Mouse (Mus musculus): ENCODE data around the gene Usp20. TPM values are rescaled to one million over a fixed set of nuclear protein-coding genes. Genes with fewer than 3 reads are reported as not detected.

Usp20 gene
- polyA plus RNA-seq, 1 experiment from 2014 or later = 42.4 TPM

DNA sequence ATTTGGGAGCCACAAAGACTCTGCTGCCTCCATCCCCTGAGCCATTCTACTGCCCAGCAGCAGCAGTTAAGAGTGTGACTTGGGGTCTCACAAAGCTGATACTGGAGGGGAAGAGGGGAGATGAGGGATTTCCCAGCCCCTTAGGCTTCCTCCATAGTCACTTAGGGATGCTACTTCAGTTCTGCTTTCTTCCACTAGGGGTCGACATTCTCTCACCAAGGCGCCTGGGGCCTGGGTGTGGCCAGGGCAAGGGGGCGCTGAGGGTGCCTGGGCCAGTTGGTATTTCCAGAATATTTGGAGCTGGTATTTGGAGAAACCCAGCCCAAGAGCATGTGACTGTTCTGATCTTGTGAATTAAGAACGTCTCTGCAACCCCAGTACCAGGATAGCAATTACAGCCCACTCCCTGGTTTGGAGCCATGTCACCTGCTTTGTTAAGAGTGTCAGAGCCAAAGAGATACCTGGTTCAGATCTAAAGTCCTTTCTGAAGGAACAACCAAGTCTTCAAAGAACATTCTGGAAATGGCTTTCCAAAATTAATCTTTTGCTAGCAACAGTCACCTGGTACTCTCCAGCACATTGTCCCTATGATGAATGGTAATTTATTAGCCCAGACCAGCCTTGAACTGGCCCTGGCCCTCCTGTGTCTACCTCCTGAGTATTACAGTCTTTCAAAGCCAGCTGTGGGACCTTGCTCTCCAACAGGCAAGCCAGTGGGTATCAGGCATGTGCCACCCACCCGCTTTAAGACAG, 42.7 kb downstream of the Usp20 start:
- no peak for ATAC-seq (ENCODE audit: low FRiP score)
- no peaks in the 10 kb centered on the region for H3K27me3 ChIP-seq
- no peak overlapping the region for H3K27ac ChIP-seq
- H3K9me3 ChIP-seq = no peaks in the 10 kb centered on the region
- H3K9ac ChIP-seq = no peak overlapping the region
- H3K4me1 ChIP-seq (replicated peaks) = no peaks in the 10 kb centered on the region
- WGBS = 23% methylated on average over 5 of the region's 5 CpGs
- H3K36me3 ChIP-seq = peaks cover 60% of the 10 kb centered on the region
- no peak overlapping the region for H3K4me2 ChIP-seq
- H3K4me3 ChIP-seq = no peak overlapping the region

DNA sequence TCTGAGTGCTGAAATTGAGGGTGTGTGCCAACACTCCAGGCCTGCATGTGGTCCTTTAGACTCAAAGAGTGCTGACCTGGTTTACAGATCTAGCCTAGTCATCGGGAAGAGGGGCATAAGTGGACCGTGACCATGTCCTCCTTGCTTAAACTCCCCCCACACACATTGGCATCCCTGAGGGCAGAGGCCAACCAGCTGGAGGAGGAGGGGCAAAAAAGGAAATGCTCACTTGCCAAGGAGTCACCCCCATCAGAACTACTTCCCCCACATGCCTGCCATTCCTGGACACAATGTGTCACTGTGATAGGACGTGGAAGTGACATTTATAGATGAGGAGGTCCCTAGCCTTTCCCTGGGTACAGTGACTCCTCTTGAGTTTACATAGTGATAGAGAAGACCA, 43.4 kb downstream of the Usp20 start:
- Histone ChIP-seq H3K4me2 (no peak overlapping the region), H3K4me1 (replicated peaks) (no peaks in the 10 kb centered on the region), H3K36me3 (peaks cover 60% of the 10 kb centered on the region), H3K27me3 (no peaks in the 10 kb centered on the region), H3K27ac (no peak overlapping the region), H3K9me3 (no peaks in the 10 kb centered on the region), H3K4me3 (no peak overlapping the region), H3K9ac (no peak overlapping the region)
- ATAC-seq (ENCODE audit: low FRiP score) = no peak
- WGBS = 83% methylated on average over 3 of the region's 3 CpGs

DNA sequence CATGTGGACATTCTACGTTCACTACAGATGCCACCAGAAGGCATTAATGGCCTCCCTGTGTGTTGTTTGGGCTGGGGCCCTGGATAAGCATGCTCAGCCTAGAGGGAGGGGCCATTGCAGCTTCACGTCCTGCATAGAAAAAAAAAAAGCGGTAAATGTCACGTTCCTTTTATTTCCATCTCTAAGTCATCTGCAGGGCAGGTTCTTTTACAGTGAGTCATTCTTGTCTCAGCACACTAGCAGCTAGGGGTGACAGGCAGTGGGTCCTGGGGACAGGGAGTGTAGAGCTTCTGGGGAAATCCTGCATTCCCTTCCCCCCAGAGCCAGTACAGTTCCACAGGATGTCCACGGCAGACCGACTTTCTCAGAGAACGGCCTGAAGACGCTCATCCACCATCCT, 44.6 kb downstream of the Usp20 start:
- H3K36me3 ChIP-seq = peaks cover 57% of the 10 kb centered on the region
- no peaks in the 10 kb centered on the region for H3K27me3 ChIP-seq
- no peaks in the 10 kb centered on the region for H3K4me1 ChIP-seq (replicated peaks)
- ATAC-seq (ENCODE audit: low FRiP score) = no peak
- H3K9me3 ChIP-seq = no peaks in the 10 kb centered on the region
- H3K4me2 ChIP-seq = no peak overlapping the region
- H3K27ac ChIP-seq = no peak overlapping the region
- H3K4me3 ChIP-seq = no peak overlapping the region
- WGBS = 76% methylated on average over 8 of the region's 8 CpGs
- H3K9ac ChIP-seq = no peak overlapping the region

DNA sequence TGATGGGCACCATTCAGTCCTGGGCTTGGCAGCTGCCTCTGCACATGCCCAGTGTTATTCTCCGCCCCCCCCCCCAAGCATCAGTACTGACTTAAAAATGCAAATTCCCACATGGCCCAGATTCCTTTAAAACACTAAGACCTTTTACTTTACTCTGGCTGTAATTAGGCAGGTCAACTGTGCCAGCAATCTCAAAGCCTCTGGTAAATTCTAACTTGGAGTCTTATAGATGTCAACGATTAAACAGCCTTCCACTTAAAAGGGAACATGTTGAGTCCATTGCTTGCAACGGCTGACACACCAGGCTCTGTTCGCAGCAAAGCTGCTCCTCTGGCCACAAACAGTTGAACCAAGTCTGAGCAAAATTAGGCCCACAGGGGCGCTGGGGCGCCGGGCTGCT, 49.9 kb downstream of the Usp20 start:
- H3K9ac ChIP-seq = no peak overlapping the region
- WGBS = 95% methylated on average over 7 of the region's 7 CpGs
- H3K4me2 ChIP-seq = no peak overlapping the region
- H3K4me1 ChIP-seq (replicated peaks) = no peaks in the 10 kb centered on the region
- H3K36me3 ChIP-seq = peaks cover 89% of the 10 kb centered on the region
- ATAC-seq (ENCODE audit: low FRiP score) = no peak
- H3K4me3 ChIP-seq = no peak overlapping the region
- no peaks in the 10 kb centered on the region for H3K9me3 ChIP-seq
- H3K27me3 ChIP-seq = no peaks in the 10 kb centered on the region
- H3K27ac ChIP-seq = no peak overlapping the region

DNA sequence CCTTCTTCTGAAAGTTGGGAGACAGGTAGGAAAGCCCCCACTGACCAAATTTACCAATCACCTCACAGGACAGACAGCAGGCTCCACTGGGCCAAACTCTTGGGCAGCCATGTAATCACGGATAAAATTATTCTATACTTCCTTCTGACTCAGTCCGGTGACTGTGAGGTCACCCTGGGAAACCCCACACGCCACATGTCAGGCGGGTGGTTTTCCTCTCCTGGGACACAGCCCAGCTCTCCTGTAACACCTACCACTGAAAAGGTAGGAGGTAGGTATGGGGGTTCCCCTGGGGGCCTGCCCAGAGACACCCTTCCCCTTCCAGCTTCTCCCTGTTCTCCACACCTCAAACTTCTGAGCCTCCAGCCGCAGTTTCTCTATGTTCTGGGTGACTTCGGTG, 54.7 kb downstream of the Usp20 start:
- no peak overlapping the region for H3K27ac ChIP-seq
- ATAC-seq (ENCODE audit: low FRiP score) = no peak
- H3K4me1 ChIP-seq (replicated peaks) = no peaks in the 10 kb centered on the region
- H3K9me3 ChIP-seq = no peaks in the 10 kb centered on the region
- no peak overlapping the region for H3K4me3 ChIP-seq
- 94% methylated on average over 6 of the region's 6 CpGs for WGBS
- H3K36me3 ChIP-seq = peaks cover 81% of the 10 kb centered on the region
- no peaks in the 10 kb centered on the region for H3K27me3 ChIP-seq
- no peak overlapping the region for H3K4me2 ChIP-seq
- H3K9ac ChIP-seq = no peak overlapping the region

DNA sequence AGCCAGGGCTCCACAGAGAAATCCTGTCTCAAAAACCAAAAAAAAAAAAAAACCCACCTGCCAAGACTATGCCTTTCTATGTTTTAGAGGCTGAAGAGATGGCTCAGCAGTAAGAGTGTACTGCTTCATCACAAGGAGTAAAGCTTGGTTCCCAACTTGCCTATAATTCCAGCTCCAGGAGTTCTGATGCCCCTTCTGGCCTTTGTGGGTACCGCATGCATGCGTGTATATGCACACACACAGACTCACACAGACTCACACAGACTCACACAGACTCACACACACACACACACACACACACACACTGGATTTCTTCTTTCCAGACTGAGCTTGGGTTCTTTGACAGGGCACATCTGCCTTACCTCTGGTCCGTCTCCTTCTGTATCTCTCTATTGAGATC, 58.0 kb downstream of the Usp20 start:
- no peaks in the 10 kb centered on the region for H3K4me1 ChIP-seq (replicated peaks)
- no peak overlapping the region for H3K4me3 ChIP-seq
- no peak overlapping the region for H3K9ac ChIP-seq
- no peak overlapping the region for H3K4me2 ChIP-seq
- WGBS = 97% methylated on average over 3 of the region's 3 CpGs
- ATAC-seq (ENCODE audit: low FRiP score) = no peak
- peaks cover 60% of the 10 kb centered on the region for H3K36me3 ChIP-seq
- H3K9me3 ChIP-seq = no peaks in the 10 kb centered on the region
- no peaks in the 10 kb centered on the region for H3K27me3 ChIP-seq
- H3K27ac ChIP-seq = no peak overlapping the region

DNA sequence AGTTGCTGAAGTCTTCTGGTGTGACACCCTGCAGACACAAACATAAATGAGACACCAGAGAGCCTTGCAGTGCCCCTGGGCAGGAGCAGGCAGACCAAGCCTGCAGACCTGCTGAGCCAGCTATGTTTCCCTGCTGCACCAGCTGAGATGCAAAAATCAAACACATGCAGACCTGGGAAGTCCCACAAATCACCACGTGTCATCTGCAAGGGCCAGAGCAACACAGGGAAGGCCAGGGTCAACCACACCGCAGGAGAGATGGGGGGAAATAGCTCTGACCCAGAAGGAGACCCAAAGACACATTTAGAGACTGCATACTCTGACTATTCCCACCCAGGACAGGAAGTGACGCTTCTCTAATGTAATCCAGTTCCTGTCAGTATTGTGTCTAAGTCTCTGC, 58.4 kb downstream of the Usp20 start:
- 88% methylated on average over 3 of the region's 3 CpGs for WGBS
- Histone ChIP-seq H3K4me2 (no peak overlapping the region), H3K9ac (no peak overlapping the region), H3K4me1 (replicated peaks) (no peaks in the 10 kb centered on the region), H3K4me3 (no peak overlapping the region), H3K27me3 (no peaks in the 10 kb centered on the region), H3K36me3 (peaks cover 56% of the 10 kb centered on the region), H3K27ac (no peak overlapping the region), H3K9me3 (no peaks in the 10 kb centered on the region)
- ATAC-seq (ENCODE audit: low FRiP score) = no peak

DNA sequence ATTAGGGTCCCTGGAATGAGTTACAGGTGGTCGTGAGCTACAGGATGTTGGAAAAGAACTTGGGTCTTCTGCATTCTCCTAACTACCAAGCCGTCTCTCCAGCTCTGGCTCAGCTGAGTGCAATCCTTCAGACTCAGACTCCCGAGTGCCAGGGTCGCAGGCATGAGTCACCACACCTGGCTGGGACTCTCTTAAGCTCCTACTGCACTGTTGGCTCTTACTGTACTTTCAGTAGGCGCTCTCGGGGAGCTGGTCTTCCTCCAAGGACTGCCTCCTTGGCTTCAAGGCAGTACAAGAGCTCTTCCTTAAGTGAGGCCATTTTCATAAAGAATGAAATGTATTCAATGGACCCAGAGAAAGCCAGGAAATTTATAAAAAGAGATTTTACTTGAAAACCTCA, 59.3 kb downstream of the Usp20 start:
- ATAC-seq (ENCODE audit: low FRiP score) = no peak
- 94% methylated on average over 6 of the region's 6 CpGs for WGBS
- Histone ChIP-seq H3K9ac (no peak overlapping the region), H3K4me1 (replicated peaks) (no peaks in the 10 kb centered on the region), H3K27ac (no peak overlapping the region), H3K9me3 (no peaks in the 10 kb centered on the region), H3K27me3 (no peaks in the 10 kb centered on the region), H3K4me3 (no peak overlapping the region), H3K36me3 (peaks cover 54% of the 10 kb centered on the region), H3K4me2 (no peak overlapping the region)

DNA sequence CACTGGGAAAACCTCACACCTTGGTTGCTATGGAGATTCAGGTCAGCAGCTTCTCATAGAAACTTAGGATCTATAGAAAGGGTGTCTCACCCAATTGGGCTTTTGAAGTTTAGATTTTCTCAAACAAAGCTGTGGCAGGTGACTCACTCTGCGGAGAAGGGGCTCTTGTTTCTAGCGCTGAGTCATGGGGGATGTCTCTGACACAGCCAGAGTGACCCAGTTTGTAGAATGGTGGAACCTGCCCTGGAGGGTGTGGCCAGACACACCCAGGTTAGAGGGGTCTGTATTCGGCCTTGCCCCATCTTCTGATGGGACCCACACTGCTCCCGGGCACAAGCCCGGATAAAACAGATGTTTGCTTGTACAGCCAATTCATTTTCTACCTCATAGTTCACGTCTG, 60.8 kb downstream of the Usp20 start:
- peaks cover 48% of the 10 kb centered on the region for H3K36me3 ChIP-seq
- H3K27me3 ChIP-seq = no peaks in the 10 kb centered on the region
- no peak overlapping the region for H3K9ac ChIP-seq
- no peak overlapping the region for H3K27ac ChIP-seq
- no peak overlapping the region for H3K4me3 ChIP-seq
- H3K4me1 ChIP-seq (replicated peaks) = no peaks in the 10 kb centered on the region
- no peak for ATAC-seq (ENCODE audit: low FRiP score)
- WGBS = 94% methylated on average over 6 of the region's 6 CpGs
- no peaks in the 10 kb centered on the region for H3K9me3 ChIP-seq
- no peak overlapping the region for H3K4me2 ChIP-seq

DNA sequence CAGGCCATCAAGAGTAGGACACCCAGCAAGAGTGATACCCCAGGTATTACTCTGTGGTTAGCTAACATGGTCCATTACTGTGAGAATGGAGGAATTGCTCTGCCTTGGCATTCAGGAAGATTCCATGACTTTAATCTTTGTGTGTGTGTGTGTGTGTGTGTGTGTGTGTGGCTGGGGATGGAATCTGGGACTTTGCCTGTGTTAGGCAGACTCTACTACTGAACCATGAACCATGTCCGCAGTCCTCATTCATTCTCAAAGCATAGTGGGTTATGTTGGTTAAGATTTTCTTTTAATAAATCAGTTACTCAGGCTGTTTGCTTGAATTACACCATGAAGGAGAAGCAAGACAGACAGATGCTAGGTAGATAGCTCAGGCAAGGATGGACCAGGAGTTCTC, 61.8 kb downstream of the Usp20 start:
- no peak overlapping the region for H3K9ac ChIP-seq
- peaks cover 40% of the 10 kb centered on the region for H3K36me3 ChIP-seq
- no peak overlapping the region for H3K4me3 ChIP-seq
- no peak for ATAC-seq (ENCODE audit: low FRiP score)
- H3K9me3 ChIP-seq = no peaks in the 10 kb centered on the region
- no peak overlapping the region for H3K27ac ChIP-seq
- no peaks in the 10 kb centered on the region for H3K4me1 ChIP-seq (replicated peaks)
- 100% methylated on average over 1 of the region's 1 CpGs for whole genome bisulfite sequencing
- no peaks in the 10 kb centered on the region for H3K27me3 ChIP-seq
- no peak overlapping the region for H3K4me2 ChIP-seq

DNA sequence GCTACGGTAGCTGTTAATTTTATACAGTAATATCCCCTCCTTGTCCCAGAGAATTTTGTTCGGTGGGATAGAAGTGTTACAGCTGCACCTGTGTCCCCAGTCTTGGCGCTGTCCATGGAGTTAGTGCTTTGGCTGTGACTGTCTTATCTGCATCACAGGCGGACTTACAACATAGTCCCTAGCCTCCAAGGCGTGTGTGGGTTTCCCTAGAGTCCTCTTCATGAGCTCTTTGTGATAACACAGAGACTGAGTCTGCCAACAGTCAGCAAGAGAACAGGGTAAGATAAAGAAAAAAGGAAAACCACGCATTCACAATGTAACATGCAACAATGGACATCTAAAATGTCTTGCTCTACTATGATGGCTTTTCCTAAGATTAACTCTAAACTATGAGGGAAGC, 66.0 kb downstream of the Usp20 start:
- WGBS = 90% methylated on average over 6 of the region's 6 CpGs
- Histone ChIP-seq H3K9me3 (no peaks in the 10 kb centered on the region), H3K9ac (no peak overlapping the region), H3K27me3 (no peaks in the 10 kb centered on the region), H3K4me3 (no peak overlapping the region), H3K27ac (no peak overlapping the region), H3K4me2 (no peak overlapping the region), H3K36me3 (peaks cover 24% of the 10 kb centered on the region), H3K4me1 (replicated peaks) (no peaks in the 10 kb centered on the region)
- ATAC-seq (ENCODE audit: low FRiP score) = no peak

DNA sequence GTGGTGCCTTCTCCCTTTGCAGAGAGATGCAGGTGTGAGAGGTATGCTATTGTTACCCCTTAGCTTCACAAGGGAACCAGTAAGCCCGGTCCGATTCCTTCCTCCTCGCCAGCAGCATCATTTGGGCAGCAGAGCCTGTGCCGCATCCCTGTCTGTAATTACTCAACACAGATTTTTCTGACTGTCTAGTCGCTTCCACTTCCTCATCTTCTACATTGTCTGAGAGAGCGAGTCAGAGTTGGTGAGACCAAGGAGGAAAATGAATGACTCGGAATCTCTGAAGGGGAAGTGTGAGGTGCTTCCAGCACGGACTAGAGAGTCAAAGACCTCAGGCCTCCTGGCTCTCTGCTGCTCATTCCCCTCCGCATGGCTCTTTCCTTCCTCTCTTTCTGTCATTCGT, 70.4 kb downstream of the Usp20 start:
- Histone ChIP-seq H3K4me2 (no peak overlapping the region), H3K9ac (no peak overlapping the region), H3K27me3 (no peaks in the 10 kb centered on the region), H3K4me1 (replicated peaks) (no peaks in the 10 kb centered on the region), H3K4me3 (no peak overlapping the region), H3K9me3 (no peaks in the 10 kb centered on the region), H3K36me3 (peaks cover 50% of the 10 kb centered on the region), H3K27ac (no peak overlapping the region)
- no peak for ATAC-seq (ENCODE audit: low FRiP score)
- 93% methylated on average over 10 of the region's 10 CpGs for WGBS

DNA sequence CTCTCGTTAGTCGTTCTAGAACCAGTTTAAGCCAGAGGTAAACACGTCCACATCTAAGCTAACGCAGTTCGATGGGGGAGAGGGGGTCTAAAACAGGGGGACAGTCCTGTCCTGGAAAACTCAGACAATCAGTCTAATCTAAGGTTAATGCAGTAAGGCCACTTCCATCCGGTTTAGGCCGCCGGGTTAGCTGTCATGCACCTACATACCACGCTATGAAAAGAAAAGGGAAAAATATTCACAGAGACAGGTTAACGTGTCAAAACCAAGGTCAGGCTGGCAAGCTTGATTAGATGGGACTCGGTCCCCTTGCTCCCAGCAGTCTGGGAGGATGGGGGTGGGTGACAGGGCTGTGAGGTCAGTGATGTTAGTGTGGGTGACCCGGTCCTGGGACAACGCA, 71.3 kb downstream of the Usp20 start:
- Histone ChIP-seq H3K36me3 (peaks cover 51% of the 10 kb centered on the region), H3K27me3 (no peaks in the 10 kb centered on the region), H3K9ac (no peak overlapping the region), H3K4me1 (replicated peaks) (peaks cover 6% of the 10 kb centered on the region; the same call in 1 of the 2 replicates), H3K4me2 (no peak overlapping the region), H3K9me3 (no peaks in the 10 kb centered on the region), H3K4me3 (no peak overlapping the region), H3K27ac (no peak overlapping the region)
- whole genome bisulfite sequencing = 96% methylated on average over 13 of the region's 13 CpGs
- ATAC-seq (ENCODE audit: low FRiP score) = no peak

All from hindbrain, embryonic 13.5 days (tissue).